Mouse (Mus musculus) MEL (cell line): ENCODE results near the gene Fam166a.

Source experiments
- CTCF ChIP-seq, 3 experiments: IDR thresholded peaks in 2 of 3; conservative IDR thresholded peaks in 1 of 3; 2 replicates each; pipeline ENCODE4 v1.5.1; 2011 to 2012; ENCODE audit warnings: low read length in 3 of 3, low read depth in 2 of 3, mild to moderate bottlenecking in 2 of 3, improper control_type of control experiment in 1 of 3, inconsistent platforms in 1 of 3, mixed read lengths in 1 of 3, moderate library complexity in 1 of 3; ENCODE audit not compliant: control insufficient read depth in 1 of 3, insufficient read depth in 1 of 3, poor library complexity in 1 of 3, severe bottlenecking in 1 of 3
- E2F4 ChIP-seq: IDR thresholded peaks from 2 replicates; pipeline ENCODE4 v1.6.1; 2011; ENCODE audit warnings: low read depth, low read length, improper control_type of control experiment, borderline replicate concordance
- EP300 ChIP-seq, 2 experiments: IDR thresholded peaks; 2 replicates each; pipeline ENCODE4 v1.6.1; 2011; ENCODE audit warnings: improper control_type of control experiment in 2 of 2, low read length in 2 of 2, low read depth in 1 of 2, mild to moderate bottlenecking in 1 of 2
- MYC ChIP-seq: IDR thresholded peaks from 2 replicates; pipeline ENCODE4 v1.6.1; 2011; ENCODE audit warnings: low read depth, mild to moderate bottlenecking, low read length, improper control_type of control experiment, moderate library complexity
- NELFE ChIP-seq: IDR thresholded peaks from 2 replicates; pipeline ENCODE4 v1.6.1; 2011; ENCODE audit warnings: low read depth, low read length, improper control_type of control experiment
- POLR2A ChIP-seq, 2 experiments: IDR thresholded peaks; 2 replicates each; pipeline ENCODE4 v1.6.1; 2011 to 2012; ENCODE audit warnings: low read length in 2 of 2, mild to moderate bottlenecking in 2 of 2, control low read depth in 1 of 2, improper control_type of control experiment in 1 of 2, low read depth in 1 of 2, moderate library complexity in 1 of 2; ENCODE audit not compliant: control insufficient read depth in 1 of 2, insufficient read depth in 1 of 2, poor library complexity in 1 of 2

DNA sequence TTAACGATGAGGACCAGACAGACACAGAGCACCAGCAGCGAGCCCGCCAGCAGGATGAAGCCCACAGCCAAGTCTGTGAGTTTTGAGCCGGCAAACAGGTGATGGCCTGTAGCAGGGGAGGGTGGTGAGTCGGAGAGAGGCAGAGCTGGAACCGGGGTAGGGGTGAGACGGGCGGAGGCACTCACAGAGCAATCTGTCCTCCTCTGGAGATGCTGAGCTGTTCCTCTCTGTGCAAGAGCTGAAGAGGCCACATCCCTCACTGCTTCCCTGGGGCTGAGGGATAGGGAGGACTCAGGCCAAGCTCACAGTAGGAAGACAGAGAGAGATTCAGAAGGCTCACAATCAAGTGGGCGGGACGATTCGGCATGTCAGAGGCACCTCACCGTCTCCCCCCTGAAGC lies 12.5 kb downstream of the Fam166a start:
- TF ChIP-seq MYC, result no peak
- TF ChIP-seq E2F4, result no peak
- TF ChIP-seq CTCF (IDR thresholded peaks at IDR 0.05 in 2 of 3, conservative IDR thresholded peaks at IDR 0.05 in 1 of 3; ENCODE audit: control insufficient read depth in 1 of 3, insufficient read depth in 1 of 3, low read depth in 2 of 3, low read length in 3 of 3, poor library complexity in 1 of 3, severe bottlenecking in 1 of 3), result no peak
- no peak for TF ChIP-seq NELFE
- TF ChIP-seq POLR2A (IDR thresholded peaks at IDR 0.05; ENCODE audit: control insufficient read depth in 1 of 2, insufficient read depth in 1 of 2, low read depth in 1 of 2, low read length in 2 of 2, poor library complexity in 1 of 2), result no peak
- TF ChIP-seq EP300 (IDR thresholded peaks at IDR 0.05; ENCODE audit: low read depth in 1 of 2, low read length in 2 of 2), result no peak
